Mouse (Mus musculus) embryonic facial prominence, embryonic 10.5 days (tissue): ENCODE measurements around the gene 2510039O18Rik. TPM values are rescaled to one million over a fixed set of nuclear protein-coding genes. Genes with fewer than 3 reads are reported as not detected.

ENCODE experiments used
- DNase-seq: peaks from one replicate; pipeline ENCODE4 v3.0.0-alpha.2; 2017; ENCODE audit warnings: low spot score
- H3K27ac ChIP-seq: fragments of 300-500 bp; sonication (generic); replicated peaks from 2 replicates; pipeline ENCODE4 v1.5.1; 2016; ENCODE audit warnings: mild to moderate bottlenecking
- H3K27me3 ChIP-seq: fragments of 300-500 bp; sonication (generic); replicated peaks from 2 replicates; pipeline ENCODE4 v1.6.1; 2016; ENCODE audit warnings: low read depth, mild to moderate bottlenecking; ENCODE audit not compliant: poor library complexity, severe bottlenecking
- H3K36me3 ChIP-seq: fragments of 300-500 bp; sonication (generic); replicated peaks from 2 replicates; pipeline ENCODE4 v1.6.1; 2016; ENCODE audit warnings: mild to moderate bottlenecking, moderate library complexity
- H3K4me1 ChIP-seq: fragments of 300-500 bp; sonication (generic); 2 replicates; pipeline ENCODE4 v1.6.1; 2016
- H3K4me3 ChIP-seq: fragments of 300-500 bp; sonication (generic); 2 replicates; pipeline ENCODE4 v1.5.1; 2016; ENCODE audit warnings: mild to moderate bottlenecking, moderate library complexity
- H3K9me3 ChIP-seq: fragments of 300-500 bp; sonication (generic); 2 replicates; pipeline ENCODE4 v1.6.1; 2016; ENCODE audit warnings: mild to moderate bottlenecking
- WGBS: fragments of 180-500 bp; shearing (Covaris S2); methylation state at CpG from one replicate; pipeline ENCODE4 v1.1.7; 2016; 5-methylcytosine and 5-hydroxymethylcytosine counted together
- polyA plus RNA-seq: library from polyadenylated mRNA; unstranded; fragments of >200 nt; fragmentation: Nextera tagmentation; extraction: Ambion mirVana; gene quantifications from 2 replicates; pipeline ENCODE4 v1.2.1, GENCODE M21; 2016

Gene 2510039O18Rik
- 10.6 and 12.2 TPM in 2 replicates for polyA plus RNA-seq

- Histone ChIP-seq H3K9me3 (no peaks in the 10 kb centered on the region), H3K36me3 (peaks cover 29% of the 10 kb centered on the region), H3K4me3 (peak within 1 kb of the TSS; percentile 98), H3K27me3 (no peaks in the 10 kb centered on the region; the same call in 1 of the 2 replicates), H3K27ac (peak within 1 kb of the TSS; percentile 81), H3K4me1 (peaks cover 61% of the 10 kb centered on the region)
- 2% methylated on average over 35 of the region's 35 CpGs for WGBS
- DNase-seq: peak; percentile 94
These were observed at the start of gene 2510039O18Rik for GRCm38 (mm10) chr4:147940576-147941044. TSS of gene 2510039O18Rik (plus strand) at chr4:147940895.

- Histone ChIP-seq H3K4me3 (no peak overlapping the region), H3K27me3 (no peaks in the 10 kb centered on the region), H3K4me1 (no peaks in the 10 kb centered on the region), H3K36me3 (peaks cover 100% of the 10 kb centered on the region), H3K27ac (no peak overlapping the region), H3K9me3 (no peaks in the 10 kb centered on the region)
- DNase-seq: no peak
- 93% methylated on average over 4 of the region's 4 CpGs for WGBS
These were observed 44.8 kb upstream of the 2510039O18Rik start for GRCm38 (mm10) chr4:147895815-147896330.

DNA sequence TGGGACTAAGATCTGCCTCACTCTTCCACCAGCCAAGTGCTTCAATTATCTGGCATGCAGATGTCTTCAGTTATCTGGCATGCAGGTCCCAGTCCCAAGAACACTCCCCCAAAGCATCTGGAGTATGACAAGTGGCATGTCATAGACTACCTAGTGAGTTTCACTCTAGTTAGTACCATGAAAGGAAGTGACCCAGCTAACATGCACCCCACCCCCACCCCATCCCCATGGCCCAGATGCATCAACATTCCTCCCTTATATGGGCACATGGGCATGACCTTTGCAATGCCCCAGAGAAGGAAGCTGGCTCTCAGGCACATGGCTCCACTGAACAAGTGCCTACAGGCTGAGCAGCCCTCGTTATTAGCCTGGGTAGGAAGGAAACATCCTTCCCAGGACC lies 44.3 kb upstream of the 2510039O18Rik start:
- no peak overlapping the region for H3K4me3 ChIP-seq
- WGBS: 61% methylated on average over 1 of the region's 1 CpGs
- H3K27me3 ChIP-seq: no peaks in the 10 kb centered on the region
- no peak for DNase-seq
- H3K9me3 ChIP-seq: no peaks in the 10 kb centered on the region
- peaks cover 97% of the 10 kb centered on the region for H3K36me3 ChIP-seq
- no peak overlapping the region for H3K27ac ChIP-seq
- H3K4me1 ChIP-seq: no peaks in the 10 kb centered on the region

- no peak for DNase-seq
- Histone ChIP-seq H3K9me3 (no peaks in the 10 kb centered on the region), H3K4me1 (no peaks in the 10 kb centered on the region), H3K27me3 (no peaks in the 10 kb centered on the region), H3K27ac (no peak overlapping the region), H3K4me3 (no peak overlapping the region), H3K36me3 (peaks cover 95% of the 10 kb centered on the region)
- WGBS: 88% methylated on average over 3 of the region's 3 CpGs
These were observed 43.3 kb upstream of the 2510039O18Rik start for GRCm38 (mm10) chr4:147897348-147897747.

DNA sequence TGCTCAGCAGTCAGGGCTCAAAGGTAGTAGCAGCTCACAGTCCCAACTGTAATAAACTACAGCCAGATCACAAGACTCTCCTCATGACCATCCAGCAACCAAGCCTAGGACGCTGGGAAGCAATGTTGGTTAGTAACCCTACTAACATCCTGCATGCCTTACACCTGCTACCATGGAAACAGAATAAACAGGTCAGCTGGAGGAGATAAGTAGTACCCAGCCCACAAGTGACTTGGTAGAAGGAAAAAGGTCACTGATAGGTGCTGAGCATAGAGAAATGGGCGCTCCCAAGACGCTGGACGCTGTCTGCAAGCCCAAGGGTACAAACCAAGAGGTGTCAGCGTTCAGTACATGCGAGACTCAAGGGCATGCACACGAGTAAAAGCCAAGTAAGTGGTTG lies 40.2 kb upstream of the 2510039O18Rik start:
- no peaks in the 10 kb centered on the region for H3K27me3 ChIP-seq
- peaks cover 13% of the 10 kb centered on the region for H3K4me1 ChIP-seq
- WGBS: 90% methylated on average over 7 of the region's 7 CpGs
- no peak overlapping the region for H3K4me3 ChIP-seq
- no peak overlapping the region for H3K27ac ChIP-seq
- H3K36me3 ChIP-seq: peaks cover 75% of the 10 kb centered on the region
- DNase-seq: no peak
- H3K9me3 ChIP-seq: no peaks in the 10 kb centered on the region

- Histone ChIP-seq H3K9me3 (no peaks in the 10 kb centered on the region), H3K27me3 (no peaks in the 10 kb centered on the region), H3K4me1 (peaks cover 13% of the 10 kb centered on the region), H3K4me3 (peak overlapping the region; percentile 95; the same call in 1 of the 2 replicates), H3K36me3 (peaks cover 50% of the 10 kb centered on the region), H3K27ac (no peak overlapping the region)
- no peak for DNase-seq
- WGBS: 91% methylated on average over 12 of the region's 12 CpGs
These were observed 37.7 kb upstream of the 2510039O18Rik start for GRCm38 (mm10) chr4:147902906-147903500.

GRCm38 (mm10) chr4:147903601-147904000 lies 37.1 kb upstream of the 2510039O18Rik start:
- Histone ChIP-seq H3K9me3 (no peaks in the 10 kb centered on the region), H3K4me1 (peaks cover 13% of the 10 kb centered on the region), H3K36me3 (peaks cover 44% of the 10 kb centered on the region), H3K4me3 (peak overlapping the region; percentile 95), H3K27ac (no peak overlapping the region), H3K27me3 (no peaks in the 10 kb centered on the region)
- 85% methylated on average over 3 of the region's 3 CpGs for WGBS
- DNase-seq: no peak

- DNase-seq: peak; percentile 92
- Histone ChIP-seq H3K9me3 (no peaks in the 10 kb centered on the region), H3K27ac (peak within 1 kb of the TSS; percentile 100), H3K36me3 (peaks cover 38% of the 10 kb centered on the region), H3K27me3 (no peaks in the 10 kb centered on the region), H3K4me1 (peaks cover 13% of the 10 kb centered on the region), H3K4me3 (peak within 1 kb of the TSS; percentile 95)
- under 1% methylated on average over 59 of the region's 59 CpGs for whole genome bisulfite sequencing
These were observed 36.2 kb upstream of the 2510039O18Rik start, which contains the start of gene Mfn2 for GRCm38 (mm10) chr4:147904313-147905089. TSS of gene Mfn2 (minus strand) at chr4:147904704.

DNA sequence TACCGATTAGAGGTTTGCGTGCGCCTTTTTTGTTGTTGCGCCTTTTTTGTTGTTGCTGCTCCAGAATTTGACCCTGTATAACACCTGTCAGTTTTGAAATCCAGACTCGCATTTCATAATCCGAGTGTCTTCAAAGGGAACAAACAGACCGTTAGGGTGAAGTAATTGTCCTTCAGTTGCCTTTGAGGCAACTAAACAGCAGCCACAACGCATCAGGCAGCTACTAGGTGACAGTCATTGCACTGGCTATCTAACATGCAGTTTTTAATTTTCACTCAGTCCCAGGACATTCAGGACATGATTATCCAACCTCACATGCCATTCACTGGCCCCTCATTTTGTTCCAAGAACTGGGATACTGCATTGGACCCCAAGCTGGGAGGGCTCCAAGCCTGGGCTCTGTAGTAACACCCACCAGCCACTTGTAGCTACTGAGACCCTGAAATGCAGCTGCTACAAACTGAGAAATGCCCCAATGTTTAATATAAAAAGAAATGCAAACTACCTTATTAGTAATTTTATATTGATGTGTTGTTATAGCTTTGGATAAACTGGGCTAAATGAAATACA lies 35.5 kb upstream of the 2510039O18Rik start:
- Histone ChIP-seq H3K4me1 (peaks cover 13% of the 10 kb centered on the region), H3K27ac (peak overlapping the region; percentile 100), H3K36me3 (peaks cover 38% of the 10 kb centered on the region), H3K27me3 (no peaks in the 10 kb centered on the region), H3K4me3 (peak overlapping the region; percentile 95), H3K9me3 (no peaks in the 10 kb centered on the region)
- WGBS: 2% methylated on average over 8 of the region's 8 CpGs
- DNase-seq: no peak

GRCm38 (mm10) chr4:147906230-147906629 lies 34.5 kb upstream of the 2510039O18Rik start:
- Histone ChIP-seq H3K4me3 (no peak overlapping the region), H3K27me3 (no peaks in the 10 kb centered on the region), H3K9me3 (no peaks in the 10 kb centered on the region), H3K4me1 (peaks cover 13% of the 10 kb centered on the region), H3K36me3 (peaks cover 35% of the 10 kb centered on the region), H3K27ac (no peak overlapping the region)
- whole genome bisulfite sequencing: 76% methylated on average over 5 of the region's 5 CpGs
- no peak for DNase-seq

DNA sequence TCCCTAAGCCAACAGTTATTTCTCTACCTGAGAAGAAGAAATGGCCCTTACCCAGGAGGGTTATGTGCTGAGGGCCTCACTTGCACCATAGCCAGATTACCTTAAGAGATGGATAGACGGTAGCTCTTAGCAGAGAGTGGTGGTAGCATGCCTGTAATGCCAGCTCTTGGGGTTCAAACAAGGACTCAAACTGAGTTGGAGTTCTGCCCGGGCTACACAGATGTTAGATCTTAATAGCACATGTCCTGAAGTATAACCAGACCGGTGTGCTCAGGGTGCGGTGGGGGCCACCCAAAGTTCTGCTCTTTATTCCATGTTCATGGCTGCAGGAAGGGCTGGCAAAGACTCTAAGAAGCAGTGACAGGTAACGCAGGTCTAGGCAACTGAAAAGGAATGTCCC lies 31.2 kb upstream of the 2510039O18Rik start:
- no peak for DNase-seq
- peaks cover 5% of the 10 kb centered on the region for H3K4me1 ChIP-seq
- no peak overlapping the region for H3K27ac ChIP-seq
- peaks cover 36% of the 10 kb centered on the region for H3K36me3 ChIP-seq
- H3K27me3 ChIP-seq: no peaks in the 10 kb centered on the region
- no peak overlapping the region for H3K4me3 ChIP-seq
- WGBS: 92% methylated on average over 5 of the region's 5 CpGs
- H3K9me3 ChIP-seq: no peaks in the 10 kb centered on the region

DNA sequence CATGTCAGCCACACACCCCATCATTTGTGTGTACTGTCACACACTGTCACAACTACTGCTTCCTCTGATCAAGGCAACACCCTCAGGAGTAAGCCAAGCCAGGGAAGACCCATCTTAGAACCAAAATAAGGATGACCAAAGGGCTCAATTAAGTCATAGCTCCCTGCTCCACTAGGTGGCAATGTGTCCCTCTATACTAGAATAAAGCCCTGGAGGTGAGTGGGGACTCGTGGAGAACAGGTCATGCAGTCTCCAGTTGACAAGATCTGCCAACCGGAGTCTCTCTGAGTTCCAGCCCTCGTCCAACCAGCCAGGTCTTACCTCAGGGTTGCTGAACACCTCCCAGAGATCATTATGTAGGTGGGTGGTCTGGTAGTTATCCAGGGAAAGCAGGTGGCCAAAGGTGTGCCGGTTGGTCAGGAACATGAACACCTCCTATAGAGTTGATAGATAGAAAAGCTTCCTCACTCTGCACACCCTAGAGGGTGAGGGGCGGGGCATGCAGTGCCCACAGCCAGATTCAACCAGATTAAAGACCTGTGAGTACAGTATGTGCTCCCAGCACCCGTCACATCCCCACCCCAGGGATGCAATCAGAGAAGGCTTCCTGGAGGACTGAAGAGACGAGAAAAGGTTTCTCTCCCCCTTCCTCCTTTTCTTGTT lies 22.1 kb upstream of the 2510039O18Rik start:
- no peaks in the 10 kb centered on the region for H3K9me3 ChIP-seq
- no peak overlapping the region for H3K4me3 ChIP-seq
- WGBS: 62% methylated on average over 7 of the region's 7 CpGs
- peak; percentile 36 for DNase-seq
- no peak overlapping the region for H3K27ac ChIP-seq
- H3K36me3 ChIP-seq: peaks cover 62% of the 10 kb centered on the region
- peaks cover 6% of the 10 kb centered on the region; the same call in 1 of the 2 replicates for H3K4me1 ChIP-seq
- H3K27me3 ChIP-seq: no peaks in the 10 kb centered on the region
